Mouse (Mus musculus) midbrain, postnatal 0 days (tissue): Measurements from ENCODE around the gene Clpb. TPM values are rescaled to one million over a fixed set of nuclear protein-coding genes. Genes with fewer than 3 reads are reported as not detected.

ENCODE experiments used
- ATAC-seq: fragments of 200-750 bp; cut with Nextera tagmentation; 2 replicates; pipeline ENCODE4 v1.8.0; 2017; ENCODE audit warnings: moderate number of reproducible peaks, mild to moderate bottlenecking, moderate TSS enrichment, moderate library complexity; ENCODE audit not compliant: low FRiP score
- DNase-seq: peaks from one replicate; pipeline ENCODE4 v3.0.0-alpha.2; 2015; ENCODE audit warnings: low spot score
- H3K27ac ChIP-seq: fragments of 300-500 bp; sonication (generic); 2 replicates; pipeline ENCODE4 v1.5.1; 2014; ENCODE audit warnings: low read depth, mild to moderate bottlenecking, low read length, mixed read lengths
- H3K27me3 ChIP-seq: fragments of 300-500 bp; sonication (generic); 2 replicates; pipeline ENCODE4 v1.6.1; 2014; ENCODE audit warnings: low read length, control low read depth, mixed read lengths; ENCODE audit not compliant: insufficient read depth
- H3K36me3 ChIP-seq: fragments of 300-500 bp; sonication (generic); 2 replicates; pipeline ENCODE4 v1.6.1; 2014; ENCODE audit warnings: low read length, control low read depth, mixed read lengths; ENCODE audit not compliant: insufficient read depth
- H3K4me1 ChIP-seq: fragments of 300-500 bp; sonication (generic); 2 replicates; pipeline ENCODE4 v1.6.1; 2014; ENCODE audit warnings: mild to moderate bottlenecking, control low read depth, antibody characterized with exemption, low read length, mixed read lengths; ENCODE audit not compliant: insufficient read depth
- H3K4me2 ChIP-seq: fragments of 300-500 bp; sonication (generic); 2 replicates; pipeline ENCODE4 v1.6.1; 2014; ENCODE audit warnings: low read depth, mild to moderate bottlenecking, low read length, mixed read lengths; ENCODE audit not compliant: poor library complexity, severe bottlenecking
- H3K4me3 ChIP-seq: fragments of 300-500 bp; sonication (generic); 2 replicates; pipeline ENCODE4 v1.5.1; 2014; ENCODE audit warnings: low read depth, mild to moderate bottlenecking, low read length, moderate library complexity
- H3K9ac ChIP-seq: fragments of 300-500 bp; sonication (generic); replicated peaks from 2 replicates; pipeline ENCODE4 v1.6.1; 2014; ENCODE audit warnings: mild to moderate bottlenecking, low read length, moderate library complexity, mixed read lengths; ENCODE audit not compliant: poor library complexity, severe bottlenecking
- H3K9me3 ChIP-seq: fragments of 300-500 bp; sonication (generic); 2 replicates; pipeline ENCODE4 v1.6.1; 2016; ENCODE audit warnings: low read length, control low read depth
- CTCF ChIP-seq: IDR thresholded peaks from 2 replicates; pipeline ENCODE4 v1.5.1; 2016; ENCODE audit warnings: antibody characterized with exemption, mild to moderate bottlenecking
- WGBS: fragments of 180-500 bp; shearing (Covaris S2); extraction: QIAGEN DNeasy Blood & Tissue Kit; methylation state at CpG from one replicate; pipeline ENCODE4 v1.1.7; 2014; 5-methylcytosine and 5-hydroxymethylcytosine counted together
- polyA plus RNA-seq: library from polyadenylated mRNA; unstranded; fragments of >200 nt; fragmentation: Nextera tagmentation; extraction: Ambion mirVana; gene quantifications from 2 replicates; pipeline ENCODE4 v1.2.1, GENCODE M21; 2015
- total RNA-seq: library from RNA; depleted of rRNA; stranded (reverse); fragments of >200 nt; gene quantifications from 2 replicates; pipeline ENCODE4 v1.2.3, GENCODE M21; 2014

Gene Clpb
- total and polyA plus RNA-seq, 2 experiments from 2014 or later = 33.4 to 39.7 TPM

- 41% methylated on average over 3 of the region's 3 CpGs for WGBS
- peaks cover 3% of the 10 kb centered on the region; the same call in 1 of the 2 replicates for H3K4me1 ChIP-seq
These were observed 21.2 kb downstream of the Clpb start for GRCm38 (mm10) chr7:101684671-101685070.

DNA sequence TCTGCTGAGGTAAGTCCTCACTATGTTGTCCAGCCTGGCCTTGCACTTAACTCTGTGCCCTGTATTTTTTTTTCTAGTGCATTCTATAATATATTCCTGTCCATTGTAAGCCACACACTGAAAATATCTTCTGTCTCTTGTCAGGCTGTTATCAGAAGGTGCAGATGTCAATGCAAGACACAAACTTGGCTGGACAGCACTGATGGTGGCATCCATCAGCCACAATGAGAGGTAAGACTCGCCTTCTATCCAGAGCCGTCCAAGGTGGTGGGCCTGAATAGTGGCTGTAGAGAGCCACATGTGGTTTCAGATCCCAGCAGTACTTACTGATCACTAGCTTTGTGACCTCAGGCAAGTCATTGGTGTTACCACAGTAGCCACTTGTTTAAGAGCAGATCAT, 23.7 kb downstream of the Clpb start:
- peaks cover 8% of the 10 kb centered on the region; the same call in 1 of the 2 replicates for H3K36me3 ChIP-seq
- H3K4me1 ChIP-seq = peaks cover 3% of the 10 kb centered on the region; the same call in 1 of the 2 replicates
- ATAC-seq (no peak), DNase-seq (no peak)
- TF ChIP-seq CTCF = no peak
- no peak overlapping the region for H3K27ac ChIP-seq
- no peak overlapping the region for H3K4me3 ChIP-seq
- H3K27me3 ChIP-seq = no peaks in the 10 kb centered on the region
- 92% methylated on average over 2 of the region's 2 CpGs for WGBS
- no peaks in the 10 kb centered on the region for H3K9me3 ChIP-seq
- H3K9ac ChIP-seq = no peak overlapping the region
- no peak overlapping the region for H3K4me2 ChIP-seq

More at GRCm38 (mm10) chr7:101684671-101685070, 21.2 kb downstream of the Clpb start:
- ATAC-seq (no peak), DNase-seq (no peak)
- TF ChIP-seq CTCF = no peak
- no peak overlapping the region for H3K9ac ChIP-seq
- 0 out of 2 replicates have a peak, but pooled peaks cover 8% of the 10 kb centered on the region for H3K36me3 ChIP-seq
- H3K27ac ChIP-seq = no peak overlapping the region
- H3K4me2 ChIP-seq = no peak overlapping the region
- no peaks in the 10 kb centered on the region for H3K9me3 ChIP-seq
- H3K4me3 ChIP-seq = no peak overlapping the region
- no peaks in the 10 kb centered on the region for H3K27me3 ChIP-seq

DNA sequence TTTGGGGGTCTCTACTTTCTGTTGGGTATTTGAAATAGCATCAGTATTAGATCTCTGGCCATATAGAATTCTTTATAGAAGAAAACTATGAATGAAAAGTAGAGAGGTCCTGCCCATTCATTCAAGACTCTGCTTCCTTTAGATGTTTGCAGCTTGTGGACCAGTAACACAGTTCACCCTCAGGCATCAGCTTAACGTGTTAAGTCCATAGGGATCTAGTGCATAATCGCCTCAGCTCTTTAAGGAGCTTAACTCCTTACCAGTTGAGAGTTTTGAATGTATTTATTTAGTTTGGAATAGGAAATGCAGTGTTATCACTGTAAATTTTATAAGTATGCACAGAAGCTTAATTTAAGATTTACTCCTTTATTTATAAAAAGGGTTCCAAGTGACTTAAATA, 27.0 kb downstream of the Clpb start:
- Histone ChIP-seq H3K36me3 (peaks cover 8% of the 10 kb centered on the region; the same call in 1 of the 2 replicates), H3K4me2 (no peak overlapping the region), H3K9me3 (no peaks in the 10 kb centered on the region), H3K4me3 (no peak overlapping the region), H3K27me3 (no peaks in the 10 kb centered on the region), H3K27ac (no peak overlapping the region), H3K4me1 (no peaks in the 10 kb centered on the region), H3K9ac (no peak overlapping the region)
- no peak for TF ChIP-seq CTCF
- 19% methylated on average over 2 of the region's 2 CpGs for WGBS
- ATAC-seq (no peak), DNase-seq (no peak)

- no peak overlapping the region for H3K27ac ChIP-seq
- no peak overlapping the region for H3K9ac ChIP-seq
- H3K4me2 ChIP-seq = no peak overlapping the region
- no peak for ATAC-seq
- WGBS = 60% methylated on average over 8 of the region's 8 CpGs
- TF ChIP-seq CTCF = no peak
- no peaks in the 10 kb centered on the region for H3K9me3 ChIP-seq
- H3K4me1 ChIP-seq = no peaks in the 10 kb centered on the region
- H3K27me3 ChIP-seq = no peaks in the 10 kb centered on the region
- peaks cover 8% of the 10 kb centered on the region; the same call in 1 of the 2 replicates for H3K36me3 ChIP-seq
- no peak overlapping the region for H3K4me3 ChIP-seq
- no peak for DNase-seq
These were observed 28.4 kb downstream of the Clpb start for GRCm38 (mm10) chr7:101691863-101692262.

DNA sequence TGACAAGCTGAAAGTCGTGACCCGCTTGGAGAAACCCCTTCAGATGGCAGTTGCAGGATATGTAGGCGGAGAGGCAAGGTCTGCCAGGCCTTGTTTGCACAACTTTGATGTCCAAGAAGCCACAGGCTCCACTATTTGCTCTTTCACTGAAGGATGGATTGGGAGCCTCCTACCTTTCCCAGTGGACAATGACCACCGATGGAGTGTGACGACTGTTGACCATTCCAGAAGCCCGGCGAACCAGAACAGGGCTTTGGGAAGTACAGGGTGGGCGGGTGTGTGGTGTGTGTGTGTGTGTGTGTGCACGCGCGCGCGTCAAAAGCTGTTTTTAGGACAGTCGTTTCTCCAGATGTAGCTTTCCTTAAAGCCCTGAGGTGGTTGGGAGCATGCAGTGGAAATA, 29.0 kb downstream of the Clpb start:
- peaks cover 6% of the 10 kb centered on the region; the same call in 1 of the 2 replicates for H3K36me3 ChIP-seq
- 55% methylated on average over 14 of the region's 14 CpGs for WGBS
- no peaks in the 10 kb centered on the region for H3K9me3 ChIP-seq
- no peak overlapping the region for H3K4me3 ChIP-seq
- no peaks in the 10 kb centered on the region for H3K4me1 ChIP-seq
- no peak overlapping the region for H3K4me2 ChIP-seq
- H3K27ac ChIP-seq = no peak overlapping the region
- H3K27me3 ChIP-seq = no peaks in the 10 kb centered on the region
- TF ChIP-seq CTCF = no peak
- ATAC-seq (no peak), DNase-seq (no peak)
- no peak overlapping the region for H3K9ac ChIP-seq

DNA sequence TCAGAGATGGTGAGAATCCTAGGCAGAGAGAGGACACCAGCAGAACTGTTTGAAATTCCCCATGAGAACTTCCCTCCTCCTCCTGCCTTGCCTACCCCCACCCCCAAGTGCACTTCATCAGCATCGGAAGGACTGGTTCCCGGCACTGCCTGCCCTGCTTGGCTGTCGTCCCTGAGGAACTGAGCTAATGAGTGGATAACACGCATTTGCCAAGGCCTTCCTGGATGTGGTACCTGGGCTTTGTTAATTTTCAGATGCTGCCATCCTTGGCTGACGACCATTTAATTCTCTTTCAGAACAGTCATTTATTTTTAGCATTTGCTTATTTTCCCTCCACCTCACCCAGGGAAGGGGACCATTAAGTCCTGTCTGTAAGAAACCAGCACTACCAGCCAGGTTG, 32.0 kb downstream of the Clpb start:
- Histone ChIP-seq H3K36me3 (no peaks in the 10 kb centered on the region; the same call in 1 of the 2 replicates), H3K4me1 (no peaks in the 10 kb centered on the region), H3K4me2 (no peak overlapping the region), H3K9me3 (no peaks in the 10 kb centered on the region), H3K27ac (no peak overlapping the region), H3K4me3 (no peak overlapping the region), H3K27me3 (no peaks in the 10 kb centered on the region), H3K9ac (no peak overlapping the region)
- no peak for DNase-seq
- TF ChIP-seq CTCF = no peak
- no peak for ATAC-seq
- WGBS = 62% methylated on average over 5 of the region's 5 CpGs
